In genomic region chr1:21616666-21617065, GRCm38 (mm10) we compare ENCODE assay signal across 30 mouse cellular contexts.
DNase-seq lines count a peak whose midpoint lies in the region; ATAC-seq and TF ChIP-seq lines count a peak whose summit lies in the region.
"Had no signal": no experiment of that assay in that cellular context is flagged by ENCODE, and none has a peak within 500 bp of the region (broad histone marks: within the 10 kb centered on the region; RNA-seq: fewer than 3 reads in every experiment).

No protein-coding gene starts in this region.

- H3K4me1 ChIP-seq in heart, embryonic 11.5 days (ENCODE audit: control insufficient read depth, insufficient read depth, low read length), result peaks cover 3% of the 10 kb centered on the region; the same call in 1 of the 2 replicates
- H3K4me1 ChIP-seq: embryonic facial prominence, embryonic 10.5 days; embryonic facial prominence, embryonic 15.5 days; hindbrain, embryonic 13.5 days; limb, embryonic 10.5 days; limb, embryonic 15.5 days; liver, embryonic 13.5 days; midbrain, embryonic 15.5 days had no signal

- no peak for TF ChIP-seq CTCF in Patski (IDR thresholded peaks at IDR 0.05)

- ATAC-seq in Patski, result peak; percentile 21
- ATAC-seq in heart, embryonic 11.5 days (replicated peaks; ENCODE audit: insufficient number of reproducible peaks, low FRiP score, low TSS enrichment), result no peak
- ATAC-seq: forebrain, embryonic 14.5 days; inflammation-experienced regulatory T-cells, adult 6 months; midbrain, embryonic 15.5 days had no signal

- no peaks in the 10 kb centered on the region for H3K9me3 ChIP-seq in heart, embryonic 11.5 days (replicated peaks; ENCODE audit: control insufficient read depth, low read length)
- H3K9me3 ChIP-seq: embryonic facial prominence, embryonic 10.5 days; embryonic facial prominence, embryonic 15.5 days; heart, embryonic 12.5 days; hindbrain, embryonic 13.5 days; limb, embryonic 10.5 days; limb, embryonic 15.5 days; liver, embryonic 13.5 days; midbrain, embryonic 15.5 days had no signal

- no peaks in the 10 kb centered on the region for H3K27me3 ChIP-seq in Patski
- no peaks in the 10 kb centered on the region for H3K27me3 ChIP-seq in heart, embryonic 11.5 days (ENCODE audit: control insufficient read depth, insufficient read depth, low read length)
- H3K27me3 ChIP-seq: embryonic facial prominence, embryonic 15.5 days; heart, embryonic 12.5 days; hindbrain, embryonic 13.5 days; limb, embryonic 15.5 days; liver, embryonic 13.5 days; midbrain, embryonic 15.5 days had no signal

- CTCF ChIA-PET in Patski (lab: Charles Lee), result interaction anchor here (1.0 to 1.5 kb wide), 2 partner anchors 11 to 39 kb away, joined by 4 to 5 read pairs; no protein-coding TSS in a partner anchor

- in situ Hi-C loops in Patski (cut with MboI; ENCODE audit: low pct_unique_long_range_greater_than_20kb), result loop anchor here (10.0 kb wide), 1 partner anchor 348 kb away; the partner anchor contains the start of gene Kcnq5

- no peak overlapping the region for H3K9ac ChIP-seq in heart, embryonic 11.5 days (ENCODE audit: low read depth, low read length)
- H3K9ac ChIP-seq: embryonic facial prominence, embryonic 15.5 days; heart, embryonic 12.5 days; hindbrain, embryonic 13.5 days; limb, embryonic 15.5 days; liver, embryonic 13.5 days; midbrain, embryonic 15.5 days had no signal

- POLR2A ChIA-PET in Patski (lab: Charles Lee), result no interaction called here

- no peak overlapping the region for H3K4me3 ChIP-seq in heart, embryonic 11.5 days (ENCODE audit: low read depth, low read length)
- H3K4me3 ChIP-seq: embryonic facial prominence, embryonic 10.5 days; embryonic facial prominence, embryonic 15.5 days; heart, embryonic 12.5 days; hindbrain, embryonic 13.5 days; limb, embryonic 10.5 days; limb, embryonic 15.5 days; liver, embryonic 13.5 days; midbrain, embryonic 15.5 days had no signal

- 61% methylated on average over 4 of the region's 4 CpGs for WGBS in heart, embryonic 11.5 days (ENCODE audit: insufficient replicate concordance)

- no peak overlapping the region for H3K4me2 ChIP-seq in heart, embryonic 11.5 days
- H3K4me2 ChIP-seq: embryonic facial prominence, embryonic 15.5 days; heart, embryonic 12.5 days; hindbrain, embryonic 13.5 days; limb, embryonic 15.5 days; liver, embryonic 13.5 days; midbrain, embryonic 15.5 days had no signal

- no peak overlapping the region for H3K27ac ChIP-seq in heart, embryonic 11.5 days (ENCODE audit: low read depth, low read length)
- H3K27ac ChIP-seq: embryonic facial prominence, embryonic 10.5 days; embryonic facial prominence, embryonic 15.5 days; hindbrain, embryonic 13.5 days; limb, embryonic 10.5 days; limb, embryonic 15.5 days; liver, embryonic 13.5 days; midbrain, embryonic 15.5 days had no signal

- peak; percentile 24 for DNase-seq in frontal cortex, postnatal 36 days (ENCODE audit: low spot score in 2 of 2)
- no peak for DNase-seq in frontal cortex, postnatal 10 days (ENCODE audit: low spot score in 2 of 2)
- peak; percentile 2 for DNase-seq in retina, postnatal 1 day
- no peak for DNase-seq in retina, embryonic 14.5 days (ENCODE audit: low spot score)
- no peak for DNase-seq in Patski (ENCODE audit: low read depth, low spot score)
- DNase-seq in cerebellum, adult 9-11 months, result no peak
- DNase-seq: adrenal gland, adult 8-10 months; B cell, adult 2 months; cerebellum, adult 11 months; cerebellum, postnatal 10 days; gastrocnemius, postnatal 25 days; heart, adult 11 months; heart, postnatal 4 days; kidney, adult 11 months; kidney, postnatal 14 days; layer of hippocampus, adult 9-11 months; liver, embryonic 13.5 days; lung, adult 2 months; lung, postnatal 14 days; thymus, postnatal 4 days had no signal

- H3K36me3 ChIP-seq in heart, embryonic 11.5 days (ENCODE audit: control insufficient read depth, insufficient read depth, low read length), result no peaks in the 10 kb centered on the region
- H3K36me3 ChIP-seq: embryonic facial prominence, embryonic 10.5 days; embryonic facial prominence, embryonic 15.5 days; heart, embryonic 12.5 days; hindbrain, embryonic 13.5 days; limb, embryonic 10.5 days; limb, embryonic 15.5 days; liver, embryonic 13.5 days; midbrain, embryonic 15.5 days had no signal

Comparison
In these comparisons a context has a peak if more than half of its experiments do, and no peak if none do; other contexts are left out.
1. DNase-seq: peak in frontal cortex, postnatal 36 days (2 of 2) and retina, postnatal 1 day (single experiment); none in frontal cortex, postnatal 10 days (0 of 2), retina, embryonic 14.5 days (single experiment), Patski (single experiment) and cerebellum, adult 9-11 months (single experiment).